15 mouse cellular contexts compared by ENCODE assay signal in genomic region chr4:136702456-136702855, GRCm38 (mm10).
DNase-seq lines count a peak whose midpoint lies in the region; ATAC-seq lines count a peak whose summit lies in the region.
"Had no signal": no experiment of that assay in that cellular context is flagged by ENCODE, and none has a peak within 500 bp of the region (broad histone marks: within the 10 kb centered on the region; RNA-seq: fewer than 3 reads in every experiment).

No protein-coding gene starts in this region.

- intact Hi-C loops in heart, postnatal 14 days (cut with DNase I): no loop called here

- ATAC-seq in midbrain, embryonic 15.5 days (replicated peaks): no peak
- ATAC-seq in hindbrain, embryonic 16.5 days: 0 out of 2 replicates have a peak, but pooled peaks have one; percentile 24
- ATAC-seq: liver, embryonic 12.5 days; Patski had no signal

- H3K27ac ChIP-seq in midbrain, embryonic 15.5 days: peak overlapping the region; percentile 29; the same call in 1 of the 2 replicates
- no peak overlapping the region for H3K27ac ChIP-seq in midbrain, embryonic 10.5 days (replicated peaks)
- H3K27ac ChIP-seq in hindbrain, embryonic 16.5 days (ENCODE audit: low read depth, low read length): no peak overlapping the region
- H3K27ac ChIP-seq: embryonic facial prominence, embryonic 13.5 days; liver, embryonic 12.5 days; neural tube, embryonic 15.5 days had no signal

- H3K9ac ChIP-seq in midbrain, embryonic 15.5 days: no peak overlapping the region
- H3K9ac ChIP-seq in hindbrain, embryonic 16.5 days (ENCODE audit: low read depth, low read length): no peak overlapping the region
- H3K9ac ChIP-seq: embryonic facial prominence, embryonic 13.5 days; kidney, embryonic 15.5 days; liver, embryonic 12.5 days; neural tube, embryonic 15.5 days had no signal

- no peak overlapping the region for H3K4me2 ChIP-seq in midbrain, embryonic 15.5 days
- H3K4me2 ChIP-seq in hindbrain, embryonic 16.5 days (ENCODE audit: low read length): no peak overlapping the region
- H3K4me2 ChIP-seq: embryonic facial prominence, embryonic 13.5 days; kidney, embryonic 15.5 days; liver, embryonic 12.5 days; neural tube, embryonic 15.5 days had no signal

- H3K9me3 ChIP-seq in midbrain, embryonic 15.5 days: no peaks in the 10 kb centered on the region
- no peaks in the 10 kb centered on the region for H3K9me3 ChIP-seq in midbrain, embryonic 10.5 days (replicated peaks)
- H3K9me3 ChIP-seq in hindbrain, embryonic 16.5 days (ENCODE audit: control insufficient read depth, low read length): no peaks in the 10 kb centered on the region
- H3K9me3 ChIP-seq: embryonic facial prominence, embryonic 13.5 days; kidney, embryonic 15.5 days; liver, embryonic 12.5 days; neural tube, embryonic 15.5 days had no signal

- no peaks in the 10 kb centered on the region for H3K27me3 ChIP-seq in midbrain, embryonic 15.5 days (replicated peaks)
- no peaks in the 10 kb centered on the region for H3K27me3 ChIP-seq in midbrain, embryonic 10.5 days (ENCODE audit: low read depth, poor library complexity, severe bottlenecking)
- no peaks in the 10 kb centered on the region for H3K27me3 ChIP-seq in hindbrain, embryonic 16.5 days (replicated peaks; ENCODE audit: control insufficient read depth, insufficient read depth, low read length)
- H3K27me3 ChIP-seq: embryonic facial prominence, embryonic 13.5 days; kidney, embryonic 15.5 days; liver, embryonic 12.5 days; neural tube, embryonic 15.5 days; Patski had no signal

- H3K36me3 ChIP-seq in midbrain, embryonic 15.5 days (replicated peaks): no peaks in the 10 kb centered on the region
- H3K36me3 ChIP-seq in midbrain, embryonic 10.5 days: peaks cover 33% of the 10 kb centered on the region
- no peaks in the 10 kb centered on the region for H3K36me3 ChIP-seq in hindbrain, embryonic 16.5 days (ENCODE audit: control insufficient read depth, insufficient read depth, low read length)
- H3K36me3 ChIP-seq: embryonic facial prominence, embryonic 13.5 days; kidney, embryonic 15.5 days; liver, embryonic 12.5 days; neural tube, embryonic 15.5 days had no signal

- H3K4me3 ChIP-seq in midbrain, embryonic 15.5 days: no peak overlapping the region
- no peak overlapping the region for H3K4me3 ChIP-seq in midbrain, embryonic 10.5 days
- H3K4me3 ChIP-seq in hindbrain, embryonic 16.5 days (ENCODE audit: low read length): no peak overlapping the region
- H3K4me3 ChIP-seq: embryonic facial prominence, embryonic 13.5 days; kidney, embryonic 15.5 days; liver, embryonic 12.5 days; neural tube, embryonic 15.5 days had no signal

- WGBS in midbrain, embryonic 15.5 days: 43% methylated on average over 8 of the region's 8 CpGs
- 78% methylated on average over 8 of the region's 8 CpGs for WGBS in midbrain, embryonic 10.5 days
- WGBS in hindbrain, embryonic 16.5 days: 44% methylated on average over 8 of the region's 8 CpGs

- peaks cover 41% of the 10 kb centered on the region for H3K4me1 ChIP-seq in midbrain, embryonic 15.5 days
- H3K4me1 ChIP-seq in midbrain, embryonic 10.5 days: peaks cover 90% of the 10 kb centered on the region
- H3K4me1 ChIP-seq in hindbrain, embryonic 16.5 days (ENCODE audit: control insufficient read depth, insufficient read depth, low read depth, low read length): peaks cover 29% of the 10 kb centered on the region
- H3K4me1 ChIP-seq: liver, embryonic 12.5 days had no signal

- DNase-seq in adrenal gland, adult 2 months: peak; percentile 46
- no peak for DNase-seq in adrenal gland, postnatal 10 days
- no peak for DNase-seq in midbrain, embryonic 10.5 days (ENCODE audit: low spot score)
- DNase-seq in cerebellum, postnatal 36 days: peak; percentile 74 to 80
- no peak for DNase-seq in heart, postnatal 14 days
- DNase-seq in lung, adult 18-20 months: no peak
- DNase-seq: lung, postnatal 14 days; thymus, postnatal 4 days had no signal

Comparison
In these comparisons a context has a peak if more than half of its experiments do, and no peak if none do; other contexts are left out.
1. DNase-seq: peak in adrenal gland, adult 2 months (single experiment) and cerebellum, postnatal 36 days (2 of 2); none in adrenal gland, postnatal 10 days (single experiment), midbrain, embryonic 10.5 days (single experiment), heart, postnatal 14 days (0 of 2) and lung, adult 18-20 months (0 of 2).